Mouse (Mus musculus): Measurements from ENCODE around the gene I0C0044D17Rik. TPM values are rescaled to one million over a fixed set of nuclear protein-coding genes. Genes with fewer than 3 reads are reported as not detected.

I0C0044D17Rik gene
- total RNA-seq, 2 experiments from 2014 or later: not detected

- ATAC-seq (replicated peaks; ENCODE audit: low FRiP score, poor library complexity, severe bottlenecking): no peak
Observed at GRCm38 (mm10) chr4:98789133-98789765, 34.4 kb downstream of the I0C0044D17Rik start.

GRCm38 (mm10) chr4:98786281-98786680 is 37.4 kb downstream of the I0C0044D17Rik start:
- no peak for ATAC-seq (replicated peaks; ENCODE audit: low FRiP score, poor library complexity, severe bottlenecking)

- ATAC-seq (replicated peaks; ENCODE audit: low FRiP score, poor library complexity, severe bottlenecking): no peak
Observed at GRCm38 (mm10) chr4:98785851-98786250, 37.8 kb downstream of the I0C0044D17Rik start.

- ATAC-seq (replicated peaks; ENCODE audit: low FRiP score, poor library complexity, severe bottlenecking): no peak
Observed at GRCm38 (mm10) chr4:98778219-98778618, 45.4 kb downstream of the I0C0044D17Rik start.

GRCm38 (mm10) chr4:98777464-98777863 is 46.2 kb downstream of the I0C0044D17Rik start:
- ATAC-seq (replicated peaks; ENCODE audit: low FRiP score, poor library complexity, severe bottlenecking): no peak

- no peak for ATAC-seq (replicated peaks; ENCODE audit: low FRiP score, poor library complexity, severe bottlenecking)
Observed at GRCm38 (mm10) chr4:98776721-98777427, 46.8 kb downstream of the I0C0044D17Rik start.

- no peak for ATAC-seq (replicated peaks; ENCODE audit: low FRiP score, poor library complexity, severe bottlenecking)
Observed at GRCm38 (mm10) chr4:98773785-98774184, 49.9 kb downstream of the I0C0044D17Rik start.

Other genes with a start within 250 kb of the I0C0044D17Rik start
- not detected in 2 replicates for gene L1td1, start 97.1 kb downstream of the I0C0044D17Rik start, total RNA-seq (2015; ENCODE audit: low replicate concordance)
- not detected in 2 replicates for gene L1td1, start 97.1 kb downstream of the I0C0044D17Rik start, total RNA-seq (2017; ENCODE audit: low replicate concordance)
- not detected in 2 replicates for gene Kank4, start 6.3 kb downstream of the I0C0044D17Rik start, total RNA-seq (2015; ENCODE audit: low replicate concordance)
- not detected in 2 replicates for gene Kank4, start 6.3 kb downstream of the I0C0044D17Rik start, total RNA-seq (2017; ENCODE audit: low replicate concordance)
- 111 and 118 TPM in 2 replicates for gene Usp1, start 100.0 kb upstream of the I0C0044D17Rik start, total RNA-seq (2015; ENCODE audit: low replicate concordance)
- 121 and 179 TPM in 2 replicates for gene Usp1, start 100.0 kb upstream of the I0C0044D17Rik start, total RNA-seq (2017; ENCODE audit: low replicate concordance)
- gene Angptl3, start 207.1 kb upstream of the I0C0044D17Rik start, total RNA-seq (2015; ENCODE audit: low replicate concordance): not detected in 2 replicates
- not detected in 2 replicates for gene Angptl3, start 207.1 kb upstream of the I0C0044D17Rik start, total RNA-seq (2017; ENCODE audit: low replicate concordance)